Mouse (Mus musculus) forebrain, embryonic 13.5 days (tissue): ENCODE results near the gene Tmcc1. TPM values are rescaled to one million over a fixed set of nuclear protein-coding genes. Genes with fewer than 3 reads are reported as not detected.

Source experiments
- ATAC-seq: fragments of 200-750 bp; cut with Nextera tagmentation; 2 replicates; pipeline ENCODE4 v1.8.0; 2017
- H3K27ac ChIP-seq: fragments of 300-500 bp; sonication (generic); 2 replicates; pipeline ENCODE4 v1.5.1; 2015; ENCODE audit warnings: inconsistent platforms, mild to moderate bottlenecking, moderate library complexity
- H3K27me3 ChIP-seq: fragments of 300-500 bp; sonication (generic); 2 replicates; pipeline ENCODE4 v1.6.1; 2015; ENCODE audit warnings: mild to moderate bottlenecking, inconsistent platforms
- H3K36me3 ChIP-seq: fragments of 300-500 bp; sonication (generic); 2 replicates; pipeline ENCODE4 v1.6.1; 2015; ENCODE audit warnings: mild to moderate bottlenecking, inconsistent platforms; ENCODE audit not compliant: poor library complexity, severe bottlenecking
- H3K4me1 ChIP-seq: fragments of 300-500 bp; sonication (generic); 2 replicates; pipeline ENCODE4 v1.6.1; 2015; ENCODE audit warnings: inconsistent platforms
- H3K4me2 ChIP-seq: fragments of 300-500 bp; sonication (generic); 2 replicates; pipeline ENCODE4 v1.6.1; 2015; ENCODE audit warnings: inconsistent platforms, mild to moderate bottlenecking, moderate library complexity
- H3K4me3 ChIP-seq: fragments of 300-500 bp; sonication (generic); 2 replicates; pipeline ENCODE4 v1.5.1; 2015; ENCODE audit warnings: mild to moderate bottlenecking, inconsistent platforms
- H3K9ac ChIP-seq: fragments of 300-500 bp; sonication (generic); 2 replicates; pipeline ENCODE4 v1.6.1; 2015; ENCODE audit warnings: mild to moderate bottlenecking, inconsistent platforms
- H3K9me3 ChIP-seq: fragments of 300-500 bp; sonication (generic); replicated peaks from 2 replicates; pipeline ENCODE4 v1.6.1; 2016; ENCODE audit warnings: inconsistent platforms
- WGBS: fragments of 180-500 bp; shearing (Covaris S2); methylation state at CpG from one replicate; pipeline ENCODE4 v1.1.7; 2015; 5-methylcytosine and 5-hydroxymethylcytosine counted together
- polyA plus RNA-seq: library from polyadenylated mRNA; unstranded; fragments of >200 nt; fragmentation: Nextera tagmentation; extraction: Ambion mirVana; gene quantifications from 2 replicates; pipeline ENCODE4 v1.2.1, GENCODE M21; 2015

Tmcc1 gene
- polyA plus RNA-seq, 1 experiment from 2014 or later: 33.8 TPM

DNA sequence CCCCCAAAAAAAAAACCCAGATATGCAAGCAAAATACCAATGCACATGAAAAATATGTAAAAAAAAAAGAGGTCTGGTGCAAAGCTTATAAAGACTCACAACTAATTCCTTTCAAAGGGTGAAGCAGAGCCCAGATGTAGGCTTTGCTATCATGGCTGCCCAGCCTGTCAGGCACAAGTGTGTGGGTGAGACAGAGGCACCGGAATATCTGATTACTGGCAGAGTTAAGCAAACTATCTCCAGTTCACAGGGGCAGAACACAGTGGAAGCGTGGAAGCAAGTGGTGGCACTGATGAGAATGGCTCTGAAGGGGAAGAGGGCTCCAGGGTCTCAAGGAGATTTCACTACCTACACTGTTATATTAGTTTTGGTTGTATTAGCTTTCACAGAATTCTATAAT is 155.1 kb downstream of the Tmcc1 start:
- 96% methylated on average over 2 of the region's 2 CpGs for WGBS
- H3K4me2 ChIP-seq: no peak overlapping the region
- peaks cover 16% of the 10 kb centered on the region for H3K36me3 ChIP-seq
- H3K9ac ChIP-seq: no peak overlapping the region
- ATAC-seq: no peak
- H3K27ac ChIP-seq: no peak overlapping the region
- H3K27me3 ChIP-seq: no peaks in the 10 kb centered on the region
- H3K4me3 ChIP-seq: no peak overlapping the region
- peaks cover 3% of the 10 kb centered on the region; the same call in 1 of the 2 replicates for H3K9me3 ChIP-seq
- H3K4me1 ChIP-seq: no peaks in the 10 kb centered on the region

DNA sequence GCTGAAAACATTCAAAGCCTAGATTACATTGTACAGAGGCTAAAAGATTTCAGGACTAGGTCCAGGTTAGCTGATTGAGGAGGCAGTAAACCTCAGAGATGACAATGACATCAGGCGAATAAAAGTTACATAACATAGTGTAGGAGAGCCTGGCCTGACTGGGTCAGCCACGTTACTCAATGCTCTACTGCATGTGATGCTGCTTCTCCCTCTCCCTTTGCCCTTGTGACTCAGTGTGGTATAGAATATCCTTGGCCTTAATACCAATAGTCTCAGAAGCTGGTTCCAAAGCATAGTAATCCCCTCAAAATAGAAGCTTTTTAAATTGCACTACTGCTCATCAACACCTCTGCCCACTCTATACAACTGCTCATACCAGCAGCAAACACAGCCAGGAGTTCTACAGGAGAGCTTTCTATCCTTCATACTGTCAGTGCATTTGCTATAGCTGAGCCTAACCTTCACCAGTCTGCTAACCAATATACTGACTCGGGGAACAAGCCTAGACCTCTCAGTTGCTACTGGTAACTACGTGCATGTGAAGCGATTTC is 155.9 kb downstream of the Tmcc1 start:
- Histone ChIP-seq H3K27me3 (no peaks in the 10 kb centered on the region), H3K27ac (no peak overlapping the region), H3K9ac (no peak overlapping the region), H3K4me2 (no peak overlapping the region), H3K36me3 (peaks cover 7% of the 10 kb centered on the region; the same call in 1 of the 2 replicates), H3K9me3 (no peaks in the 10 kb centered on the region), H3K4me1 (no peaks in the 10 kb centered on the region), H3K4me3 (no peak overlapping the region)
- no peak for ATAC-seq
- 88% methylated on average over 5 of the region's 5 CpGs for WGBS

DNA sequence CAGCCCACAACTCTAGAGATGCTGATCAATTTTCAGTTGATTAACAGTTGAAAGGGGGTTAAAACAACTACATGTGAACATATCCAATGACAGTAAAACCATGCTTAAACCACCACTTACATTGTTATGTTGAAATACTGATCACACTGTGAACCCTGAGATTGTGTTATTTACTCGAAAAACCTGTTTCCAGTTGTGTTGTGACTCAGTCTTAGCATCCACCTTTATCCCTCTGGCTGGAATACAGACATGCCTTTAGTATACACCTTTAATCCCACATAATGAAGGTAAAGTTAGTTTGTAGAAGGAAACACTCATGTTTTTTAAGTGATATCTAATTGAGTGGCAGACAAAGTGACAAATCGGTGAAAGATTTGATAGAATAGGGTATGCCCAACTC is 156.7 kb downstream of the Tmcc1 start:
- no peak overlapping the region for H3K4me3 ChIP-seq
- H3K4me2 ChIP-seq: no peak overlapping the region
- 0 out of 2 replicates have a peak, but pooled peaks cover 3% of the 10 kb centered on the region for H3K36me3 ChIP-seq
- ATAC-seq: no peak
- WGBS: 91% methylated on average over 2 of the region's 2 CpGs
- no peak overlapping the region for H3K27ac ChIP-seq
- H3K4me1 ChIP-seq: no peaks in the 10 kb centered on the region
- no peaks in the 10 kb centered on the region for H3K9me3 ChIP-seq
- H3K9ac ChIP-seq: no peak overlapping the region
- H3K27me3 ChIP-seq: no peaks in the 10 kb centered on the region

DNA sequence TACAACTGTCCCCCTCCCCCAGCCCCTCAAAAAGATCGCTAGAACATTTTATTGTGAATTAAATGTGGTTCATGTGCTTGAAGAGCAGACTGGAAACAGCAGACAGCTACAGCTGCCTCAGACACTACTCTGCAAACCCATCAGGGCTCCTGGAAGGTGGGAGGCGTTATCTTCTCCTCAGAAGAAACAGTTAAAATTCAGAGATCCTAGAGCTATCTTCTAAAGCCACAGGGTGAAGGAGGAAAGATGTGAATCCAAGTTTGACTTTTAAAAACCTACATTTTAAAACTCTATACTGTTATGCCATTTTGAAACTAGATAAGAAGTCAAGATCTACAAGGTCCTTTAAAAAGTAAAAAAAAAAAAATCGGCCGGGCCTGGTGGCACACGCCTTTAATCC is 162.2 kb downstream of the Tmcc1 start:
- 89% methylated on average over 5 of the region's 5 CpGs for WGBS
- no peak overlapping the region for H3K9ac ChIP-seq

DNA sequence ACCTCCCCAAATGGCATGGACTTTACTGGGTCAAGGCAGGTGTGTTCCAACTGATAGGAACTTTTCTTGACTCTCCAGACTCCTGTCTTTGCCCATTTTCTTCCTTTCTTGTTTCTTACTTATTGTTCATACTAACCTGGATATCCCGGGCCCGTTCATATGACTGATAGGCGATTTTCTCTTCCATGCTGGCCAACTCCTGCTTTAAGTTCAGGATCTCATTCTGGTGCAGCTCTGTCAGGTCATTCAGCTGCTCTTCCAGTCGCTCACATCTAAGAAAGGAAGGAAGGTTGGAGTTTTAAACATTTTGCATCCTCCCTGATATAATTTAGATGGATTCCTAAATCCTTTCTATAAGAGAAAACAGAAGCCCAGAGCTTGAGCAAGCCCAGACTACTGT is 168.6 kb downstream of the Tmcc1 start:
- WGBS: 92% methylated on average over 4 of the region's 4 CpGs
- Histone ChIP-seq H3K36me3 (peaks cover 45% of the 10 kb centered on the region), H3K4me2 (no peak overlapping the region), H3K4me1 (no peaks in the 10 kb centered on the region), H3K27ac (no peak overlapping the region), H3K9ac (no peak overlapping the region), H3K9me3 (peaks cover 9% of the 10 kb centered on the region), H3K27me3 (no peaks in the 10 kb centered on the region), H3K4me3 (no peak overlapping the region)
- ATAC-seq: no peak

More for the DNA sequence above, 162.2 kb downstream of the Tmcc1 start:
- Histone ChIP-seq H3K36me3 (0 out of 2 replicates have a peak, but pooled peaks cover 3% of the 10 kb centered on the region), H3K4me1 (no peaks in the 10 kb centered on the region), H3K4me3 (no peak overlapping the region), H3K9me3 (no peaks in the 10 kb centered on the region), H3K4me2 (no peak overlapping the region), H3K27ac (no peak overlapping the region), H3K27me3 (no peaks in the 10 kb centered on the region)
- no peak for ATAC-seq

DNA sequence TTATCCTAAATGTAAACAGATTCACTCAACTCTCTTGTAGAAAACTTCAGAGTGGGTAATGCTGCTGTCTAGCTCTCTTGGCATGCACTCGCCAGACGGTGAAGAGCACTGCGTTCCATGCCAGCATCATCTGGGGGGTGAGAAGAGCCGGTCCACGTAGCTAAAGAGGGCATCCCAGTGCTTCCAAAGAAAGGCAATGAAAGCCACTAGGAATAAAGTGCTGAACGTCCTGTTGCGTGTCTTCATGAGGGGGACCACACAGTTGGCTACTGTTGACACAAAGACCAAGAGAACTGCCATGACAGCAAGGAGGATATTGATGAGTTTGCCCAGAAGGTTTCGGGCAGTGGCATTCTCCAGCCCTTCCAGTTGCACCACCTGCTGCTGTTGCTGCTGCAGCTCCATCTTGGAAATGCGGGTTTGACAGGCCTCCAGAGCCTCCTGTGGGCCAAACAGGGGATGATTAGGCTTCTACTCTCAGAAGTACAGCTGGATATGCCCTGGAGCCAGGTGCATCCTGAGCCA is 171.3 kb downstream of the Tmcc1 start:
- Histone ChIP-seq H3K9me3 (peaks cover 9% of the 10 kb centered on the region), H3K27me3 (no peaks in the 10 kb centered on the region), H3K9ac (no peak overlapping the region), H3K4me2 (no peak overlapping the region), H3K4me1 (no peaks in the 10 kb centered on the region), H3K36me3 (peaks cover 42% of the 10 kb centered on the region), H3K27ac (no peak overlapping the region), H3K4me3 (no peak overlapping the region)
- 84% methylated on average over 9 of the region's 9 CpGs for WGBS
- no peak for ATAC-seq

DNA sequence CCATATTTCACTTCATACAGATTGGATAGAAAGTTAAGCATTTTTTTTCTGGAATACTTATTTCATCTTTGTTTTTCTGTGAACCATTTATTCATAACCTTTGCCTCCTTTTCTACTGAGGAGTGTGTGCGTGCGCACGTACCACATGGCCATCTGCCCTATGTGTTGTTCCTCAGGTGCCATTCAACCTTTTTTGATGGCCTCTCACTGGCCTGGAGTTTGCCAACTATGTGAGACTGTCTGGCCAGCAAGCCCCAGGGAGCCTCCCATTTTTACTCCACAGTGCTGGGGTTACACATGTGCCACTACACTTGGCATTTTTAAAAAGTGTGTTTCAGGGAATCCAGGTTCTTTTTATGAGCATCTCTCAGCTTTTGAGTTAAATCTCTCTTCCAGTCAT is 177.4 kb downstream of the Tmcc1 start:
- H3K27me3 ChIP-seq: no peaks in the 10 kb centered on the region
- H3K4me1 ChIP-seq: no peaks in the 10 kb centered on the region
- no peak for ATAC-seq
- no peak overlapping the region for H3K4me3 ChIP-seq
- H3K4me2 ChIP-seq: no peak overlapping the region
- no peak overlapping the region for H3K9ac ChIP-seq
- H3K36me3 ChIP-seq: peaks cover 10% of the 10 kb centered on the region
- no peak overlapping the region for H3K27ac ChIP-seq
- H3K9me3 ChIP-seq: no peaks in the 10 kb centered on the region
- WGBS: 95% methylated on average over 3 of the region's 3 CpGs

DNA sequence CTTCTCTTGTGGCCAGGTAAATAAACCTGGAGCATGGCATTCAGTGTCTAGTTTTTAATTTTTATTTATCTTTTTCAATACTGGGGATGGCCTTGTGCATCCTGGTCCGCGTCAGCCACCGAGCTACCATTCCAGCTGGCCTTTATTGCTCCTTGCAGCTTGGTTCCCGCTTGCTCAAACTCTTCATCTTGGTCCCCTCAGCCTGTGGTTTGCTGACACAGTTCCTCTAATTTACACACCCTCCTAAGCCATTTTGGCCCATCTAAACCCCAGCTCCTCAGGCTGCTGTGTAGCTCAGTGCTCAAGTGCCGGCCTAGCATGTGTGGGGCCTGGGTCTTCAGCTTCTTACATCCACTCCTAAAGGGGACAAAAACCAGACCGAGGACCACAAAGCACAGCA is 179.2 kb downstream of the Tmcc1 start:
- Histone ChIP-seq H3K4me1 (no peaks in the 10 kb centered on the region), H3K27me3 (no peaks in the 10 kb centered on the region), H3K4me2 (no peak overlapping the region), H3K4me3 (no peak overlapping the region), H3K9ac (no peak overlapping the region), H3K9me3 (no peaks in the 10 kb centered on the region), H3K27ac (no peak overlapping the region), H3K36me3 (no peaks in the 10 kb centered on the region)
- no peak for ATAC-seq
- WGBS: 92% methylated on average over 6 of the region's 6 CpGs

DNA sequence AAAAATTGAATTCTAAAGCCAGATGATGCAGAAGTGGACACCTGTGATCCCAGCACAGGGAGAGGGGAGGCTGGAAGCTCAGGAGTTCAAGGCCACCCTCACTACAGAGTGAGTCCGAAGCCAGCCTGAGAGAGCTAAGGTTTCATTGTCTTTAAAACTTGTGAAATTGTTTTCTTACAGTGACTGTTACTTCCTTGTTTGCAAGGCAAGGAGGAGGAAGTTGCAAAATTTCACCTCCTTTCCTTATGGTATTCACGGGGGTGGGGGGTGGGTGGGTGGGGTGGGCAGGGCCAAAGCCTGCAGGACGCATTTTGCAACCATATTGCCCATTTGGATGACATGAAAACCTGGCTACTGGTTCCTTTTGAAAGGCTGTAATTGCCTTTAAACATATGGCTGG is 179.6 kb downstream of the Tmcc1 start:
- Histone ChIP-seq H3K4me3 (no peak overlapping the region), H3K9ac (no peak overlapping the region), H3K4me1 (no peaks in the 10 kb centered on the region), H3K36me3 (no peaks in the 10 kb centered on the region), H3K4me2 (no peak overlapping the region), H3K27ac (no peak overlapping the region), H3K27me3 (no peaks in the 10 kb centered on the region), H3K9me3 (no peaks in the 10 kb centered on the region)
- ATAC-seq: no peak
- 81% methylated on average over 3 of the region's 3 CpGs for WGBS

DNA sequence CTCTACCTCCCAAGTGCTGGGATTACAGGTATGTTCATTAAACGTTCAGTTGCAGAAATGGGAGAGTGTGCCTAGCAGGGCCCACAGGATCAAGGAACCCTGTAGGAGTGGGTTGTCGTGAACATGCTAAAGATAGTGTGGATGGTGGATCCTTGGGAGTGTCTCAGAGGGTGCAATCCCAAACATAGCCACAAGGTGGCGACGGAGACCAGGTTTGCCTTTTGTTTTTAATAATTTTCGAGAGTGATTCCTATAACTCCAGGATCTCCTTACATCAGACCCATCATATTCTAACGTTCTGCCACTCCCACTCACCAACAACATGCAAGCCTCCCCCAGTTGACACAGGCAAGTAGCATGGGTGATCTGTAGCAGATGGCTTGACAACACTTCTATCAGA is 182.7 kb downstream of the Tmcc1 start:
- Histone ChIP-seq H3K9me3 (no peaks in the 10 kb centered on the region), H3K36me3 (no peaks in the 10 kb centered on the region), H3K4me1 (no peaks in the 10 kb centered on the region), H3K27ac (no peak overlapping the region), H3K4me3 (no peak overlapping the region), H3K27me3 (no peaks in the 10 kb centered on the region), H3K4me2 (no peak overlapping the region), H3K9ac (no peak overlapping the region)
- WGBS: 4% methylated on average over 6 of the region's 6 CpGs
- ATAC-seq: peak; percentile 68

DNA sequence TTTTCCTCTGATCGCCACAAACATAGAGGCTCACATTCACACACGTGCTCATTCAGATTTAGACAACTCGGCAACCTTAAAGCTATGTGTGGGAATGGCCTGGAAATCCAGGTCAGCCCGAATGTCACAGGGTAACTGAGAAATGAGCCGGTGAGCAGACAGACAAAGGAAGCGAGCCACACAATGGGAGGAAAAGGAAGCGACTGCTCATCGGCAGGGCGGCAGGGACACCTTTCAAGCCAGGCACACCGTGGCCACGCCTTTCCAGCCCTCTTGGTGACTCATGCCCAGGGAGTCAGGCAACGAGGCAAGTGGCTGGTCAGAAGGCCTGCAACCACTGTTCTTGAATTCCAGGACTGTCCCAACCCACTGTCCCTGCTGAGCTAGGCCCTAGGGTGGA is 183.9 kb downstream of the Tmcc1 start:
- no peak overlapping the region for H3K4me2 ChIP-seq
- no peaks in the 10 kb centered on the region for H3K36me3 ChIP-seq
- H3K9ac ChIP-seq: no peak overlapping the region
- H3K4me3 ChIP-seq: no peak overlapping the region
- no peak overlapping the region for H3K27ac ChIP-seq
- no peaks in the 10 kb centered on the region for H3K4me1 ChIP-seq
- H3K9me3 ChIP-seq: no peaks in the 10 kb centered on the region
- no peak for ATAC-seq
- WGBS: 49% methylated on average over 12 of the region's 12 CpGs
- H3K27me3 ChIP-seq: no peaks in the 10 kb centered on the region

DNA sequence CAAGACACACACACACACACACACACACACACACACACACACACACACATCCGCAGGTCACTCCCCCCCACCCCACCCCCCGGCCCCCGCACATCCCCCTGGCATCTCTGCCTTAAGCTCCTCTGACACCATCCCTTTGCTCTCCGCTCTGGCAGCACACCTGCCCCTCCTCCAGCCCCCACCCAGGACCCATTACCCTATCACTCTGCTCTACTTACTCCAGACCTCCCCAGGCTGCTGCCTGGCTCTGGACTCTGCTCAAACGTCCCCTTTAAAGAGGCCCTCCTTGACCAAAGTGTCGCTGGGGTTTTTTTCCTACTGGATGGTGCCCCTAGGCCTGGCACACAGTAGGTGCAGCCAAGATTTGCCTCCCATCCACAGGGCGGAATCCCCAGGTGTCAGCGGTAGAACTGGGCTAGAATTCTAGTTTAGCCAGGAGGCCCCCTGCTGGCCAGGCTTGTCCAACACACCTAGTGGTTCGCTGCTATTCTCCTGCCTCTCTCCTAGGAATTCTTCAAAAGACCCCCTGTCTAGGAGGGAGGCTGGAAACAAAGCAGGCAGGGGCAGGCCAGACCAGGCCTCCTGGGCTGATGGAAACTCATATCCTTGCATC is 185.6 kb downstream of the Tmcc1 start:
- H3K9ac ChIP-seq: no peak overlapping the region
- ATAC-seq: peak; percentile 37; the same call in 1 of the 2 replicates
- no peak overlapping the region for H3K27ac ChIP-seq
- H3K4me3 ChIP-seq: no peak overlapping the region
- no peaks in the 10 kb centered on the region for H3K36me3 ChIP-seq
- no peak overlapping the region for H3K4me2 ChIP-seq
- no peaks in the 10 kb centered on the region for H3K9me3 ChIP-seq
- no peaks in the 10 kb centered on the region for H3K4me1 ChIP-seq
- 17% methylated on average over 9 of the region's 9 CpGs for WGBS
- H3K27me3 ChIP-seq: no peaks in the 10 kb centered on the region

DNA sequence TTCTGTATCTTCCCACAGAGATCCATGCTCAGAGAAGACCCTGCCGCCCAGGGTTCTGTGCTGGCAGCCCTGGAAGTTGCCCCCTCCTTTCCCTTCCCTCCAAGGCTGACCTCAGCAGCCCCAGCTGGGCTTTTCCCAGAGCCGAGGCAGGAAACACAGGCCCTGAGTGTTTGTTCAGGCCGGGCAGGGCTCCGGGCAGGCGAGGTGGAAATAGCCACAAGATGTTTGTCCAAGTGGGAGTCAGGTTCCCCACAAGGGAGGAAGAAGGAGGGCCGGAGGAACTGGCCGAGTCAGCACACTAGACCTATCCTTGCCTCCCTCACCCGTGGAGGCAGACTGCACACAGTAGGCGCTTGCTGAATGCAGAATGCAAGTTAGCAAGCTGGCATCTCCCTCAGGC is 186.6 kb downstream of the Tmcc1 start:
- Histone ChIP-seq H3K4me2 (no peak overlapping the region), H3K4me3 (no peak overlapping the region), H3K27me3 (no peaks in the 10 kb centered on the region), H3K9me3 (no peaks in the 10 kb centered on the region), H3K4me1 (no peaks in the 10 kb centered on the region), H3K27ac (no peak overlapping the region), H3K9ac (0 out of 2 replicates have a peak overlapping the region, but pooled peaks have one; percentile 8), H3K36me3 (no peaks in the 10 kb centered on the region)
- 54% methylated on average over 9 of the region's 9 CpGs for WGBS
- no peak for ATAC-seq
